Mouse (Mus musculus): Measurements from ENCODE around the gene Slco2a1.

- TF ChIP-seq POLR2A (IDR thresholded peaks at IDR 0.05; ENCODE audit: insufficient read length, low read depth) (no peak), MAX (IDR thresholded peaks at IDR 0.05; ENCODE audit: low read depth) (no peak), USF1 (IDR thresholded peaks at IDR 0.05; ENCODE audit: low read depth) (no peak)
These were observed 38.8 kb downstream of the Slco2a1 start for GRCm38 (mm10) chr9:103027150-103027889.
